Mouse (Mus musculus) C2C12 (cell line): Measurements from ENCODE around the gene Map3k4.

Experiments used
- CEBPB ChIP-seq: IDR thresholded peaks from one replicate; pipeline ENCODE4 v1.6.1; 2011; ENCODE audit warnings: low read depth, mild to moderate bottlenecking, control low read depth, moderate library complexity
- CTCF ChIP-seq: IDR thresholded peaks from one replicate; pipeline ENCODE4 v1.5.1; 2011; ENCODE audit not compliant: control insufficient read depth, insufficient read depth, insufficient read length
- FOSL1 ChIP-seq: IDR thresholded peaks from one replicate; pipeline ENCODE4 v1.8.0; 2011; ENCODE audit warnings: mild to moderate bottlenecking, low read length; ENCODE audit not compliant: poor library complexity, insufficient read depth, severe bottlenecking
- MAX ChIP-seq: IDR thresholded peaks from one replicate; pipeline ENCODE4 v1.6.1; 2011; ENCODE audit warnings: mild to moderate bottlenecking, control low read depth
- MYOD1 ChIP-seq: IDR thresholded peaks from one replicate; pipeline ENCODE4 v1.6.1; 2011; ENCODE audit warnings: low read depth; ENCODE audit not compliant: control insufficient read depth, insufficient read length
- MYOG ChIP-seq: IDR thresholded peaks from one replicate; pipeline ENCODE4 v1.6.1; 2011; ENCODE audit not compliant: control insufficient read depth, insufficient read length; ENCODE audit errors: extremely low read depth
- USF1 ChIP-seq: IDR thresholded peaks from one replicate; pipeline ENCODE4 v1.6.1; 2011; ENCODE audit warnings: low read depth, mild to moderate bottlenecking, control low read depth, moderate library complexity

DNA sequence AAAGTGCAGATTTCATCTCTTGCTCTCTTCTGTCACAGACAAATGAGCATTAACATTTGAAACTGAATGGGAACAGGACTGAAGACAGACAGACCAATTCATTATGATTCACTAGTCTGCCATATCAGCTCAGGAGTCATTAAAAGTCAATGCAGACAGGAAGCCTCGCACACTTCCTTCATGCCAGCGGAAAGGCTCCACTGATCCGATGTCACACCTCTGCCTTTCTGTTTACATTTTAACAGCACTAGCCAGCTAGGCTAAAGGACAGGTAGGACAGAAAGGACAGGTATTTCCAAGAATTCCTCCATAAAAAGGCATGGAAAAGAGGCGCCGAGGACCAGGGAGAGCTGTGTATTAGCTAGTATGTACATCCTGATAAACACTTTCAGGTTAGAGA, 45.6 kb downstream of the Map3k4 start:
- TF ChIP-seq CTCF, result no peak
- TF ChIP-seq CEBPB, result no peak
- no peak for TF ChIP-seq USF1
- TF ChIP-seq MYOD1, result no peak
- no peak for TF ChIP-seq MAX
- no peak for TF ChIP-seq MYOG
- no peak for TF ChIP-seq FOSL1
